Mouse (Mus musculus) liver, postnatal 0 days (tissue): ENCODE measurements around the gene Sdk2.

Source experiments
- CTCF ChIP-seq: sonication (generic); IDR thresholded peaks from 2 replicates; pipeline ENCODE4 v1.5.1; 2016; ENCODE audit warnings: antibody characterized with exemption, low read depth
- EP300 ChIP-seq: IDR thresholded peaks from 2 replicates; pipeline ENCODE4 v1.6.1; 2016; ENCODE audit warnings: antibody characterized with exemption, low read depth, mild to moderate bottlenecking

DNA sequence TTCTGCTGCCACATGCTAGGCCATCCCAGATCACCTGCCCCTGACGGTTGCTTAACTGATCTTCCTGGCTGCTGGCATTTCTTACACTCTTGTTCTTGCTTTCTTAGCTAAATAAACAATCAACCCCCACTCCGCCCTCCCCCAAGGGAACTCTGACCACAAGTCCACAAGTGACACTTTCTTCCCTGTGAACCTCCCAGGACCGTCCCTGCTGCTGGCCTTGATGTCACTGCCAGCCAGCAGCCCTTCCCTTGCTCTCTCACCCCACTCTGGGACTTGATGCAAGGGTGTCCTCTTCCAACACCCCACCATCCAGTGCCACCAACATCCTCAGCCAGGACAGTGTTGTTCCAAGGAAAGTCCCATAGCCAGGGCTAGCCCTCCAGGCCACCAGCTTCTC, 336.0 kb downstream of the Sdk2 start:
- no peak for TF ChIP-seq CTCF
- TF ChIP-seq EP300: no peak
